Mouse (Mus musculus) heart, postnatal 0 days (tissue): ENCODE results near the gene Cldn16. TPM values are rescaled to one million over a fixed set of nuclear protein-coding genes. Genes with fewer than 3 reads are reported as not detected.
A peak's percentile ranks its signal among the peaks of the same experiment; 100 is the strongest.
"Not testable (repeated sequence)": the region's sequence is repeated elsewhere in the genome, so short reads cannot be mapped to it uniquely, and the experiment has no call there.

ENCODE experiments used
- ATAC-seq: fragments of 200-750 bp; cut with Nextera tagmentation; 2 replicates; pipeline ENCODE4 v1.8.0; 2017; ENCODE audit warnings: low read depth, moderate number of reproducible peaks, moderate library complexity; ENCODE audit not compliant: insufficient read depth
- DNase-seq: peaks from one replicate; pipeline ENCODE4 v3.0.0-alpha.2; 2016; ENCODE audit warnings: low spot score
- H3K27ac ChIP-seq: fragments of 300-500 bp; sonication (generic); 2 replicates; pipeline ENCODE4 v1.5.1; 2014; ENCODE audit warnings: low read depth, mild to moderate bottlenecking
- H3K27me3 ChIP-seq: fragments of 300-500 bp; sonication (generic); 2 replicates; pipeline ENCODE4 v1.6.1; 2014; ENCODE audit warnings: low read length, mixed read lengths; ENCODE audit not compliant: control insufficient read depth, insufficient read depth
- H3K36me3 ChIP-seq: fragments of 300-500 bp; sonication (generic); replicated peaks from 2 replicates; pipeline ENCODE4 v1.6.1; 2014; ENCODE audit warnings: low read length, mixed read lengths; ENCODE audit not compliant: control insufficient read depth, insufficient read depth
- H3K4me1 ChIP-seq: fragments of 300-500 bp; sonication (generic); 2 replicates; pipeline ENCODE4 v1.6.1; 2014; ENCODE audit warnings: antibody characterized with exemption; ENCODE audit not compliant: control insufficient read depth, insufficient read depth
- H3K4me2 ChIP-seq: fragments of 300-500 bp; sonication (generic); 2 replicates; pipeline ENCODE4 v1.6.1; 2014; ENCODE audit warnings: low read depth, mild to moderate bottlenecking, low read length, moderate library complexity
- H3K4me3 ChIP-seq: fragments of 300-500 bp; sonication (generic); 2 replicates; pipeline ENCODE4 v1.5.1; 2014; ENCODE audit warnings: low read depth, low read length
- H3K9ac ChIP-seq: fragments of 300-500 bp; sonication (generic); replicated peaks from 2 replicates; pipeline ENCODE4 v1.6.1; 2014; ENCODE audit warnings: low read depth, low read length, mixed read lengths
- H3K9me3 ChIP-seq: fragments of 300-500 bp; sonication (generic); replicated peaks from 2 replicates; pipeline ENCODE4 v1.6.1; 2016; ENCODE audit warnings: low read length; ENCODE audit not compliant: control insufficient read depth
- CTCF ChIP-seq: IDR thresholded peaks from 2 replicates; pipeline ENCODE4 v1.5.1; 2016; ENCODE audit warnings: antibody characterized with exemption, control low read depth, low read depth
- EP300 ChIP-seq: IDR thresholded peaks from 2 replicates; pipeline ENCODE4 v1.6.1; 2016; ENCODE audit warnings: antibody characterized with exemption, low read depth
- WGBS: fragments of 180-500 bp; shearing (Covaris S2); extraction: QIAGEN DNeasy Blood & Tissue Kit; methylation state at CpG from one replicate; pipeline ENCODE4 v1.1.7; 2014; 5-methylcytosine and 5-hydroxymethylcytosine counted together
- polyA plus RNA-seq: library from polyadenylated mRNA; unstranded; fragments of >200 nt; fragmentation: Nextera tagmentation; extraction: Ambion mirVana; gene quantifications from 2 replicates; pipeline ENCODE4 v1.2.1, GENCODE M21; 2015
- total RNA-seq: library from RNA; depleted of rRNA; stranded (reverse); fragments of >200 nt; gene quantifications from 2 replicates; pipeline ENCODE4 v1.2.3, GENCODE M21; 2014; ENCODE audit warnings: low replicate concordance

The Cldn16 gene
- total and polyA plus RNA-seq, 2 experiments from 2014 or later: not detected

DNA sequence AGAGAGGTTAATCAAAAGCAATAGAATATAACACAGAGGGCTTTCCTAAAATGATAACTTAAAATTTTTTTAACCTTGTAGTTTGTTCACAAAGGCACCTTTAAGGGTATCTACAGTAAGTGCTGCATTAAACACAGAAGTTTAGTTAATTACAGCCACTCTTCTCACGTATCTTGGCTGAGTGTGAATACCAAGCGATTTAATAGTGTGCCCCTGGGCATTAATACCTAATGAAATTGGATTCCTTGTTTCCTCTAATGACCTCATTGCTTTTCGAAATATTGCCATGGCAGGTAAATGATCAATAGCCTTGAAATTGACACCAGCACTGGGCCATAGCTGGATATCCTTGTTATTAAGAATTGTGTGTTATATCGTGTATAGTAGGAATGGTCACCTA is 8.3 kb downstream of the Cldn16 start:
- H3K27ac ChIP-seq: no peak overlapping the region
- no peaks in the 10 kb centered on the region for H3K27me3 ChIP-seq
- no peak for ATAC-seq
- no peaks in the 10 kb centered on the region for H3K4me1 ChIP-seq
- H3K9me3 ChIP-seq: no peaks in the 10 kb centered on the region
- H3K9ac ChIP-seq: no peak overlapping the region
- 84% methylated on average over 4 of the region's 4 CpGs for WGBS
- no peak overlapping the region for H3K4me2 ChIP-seq
- TF ChIP-seq CTCF (no peak), EP300 (no peak)
- H3K36me3 ChIP-seq: no peaks in the 10 kb centered on the region
- DNase-seq: no peak
- H3K4me3 ChIP-seq: no peak overlapping the region

DNA sequence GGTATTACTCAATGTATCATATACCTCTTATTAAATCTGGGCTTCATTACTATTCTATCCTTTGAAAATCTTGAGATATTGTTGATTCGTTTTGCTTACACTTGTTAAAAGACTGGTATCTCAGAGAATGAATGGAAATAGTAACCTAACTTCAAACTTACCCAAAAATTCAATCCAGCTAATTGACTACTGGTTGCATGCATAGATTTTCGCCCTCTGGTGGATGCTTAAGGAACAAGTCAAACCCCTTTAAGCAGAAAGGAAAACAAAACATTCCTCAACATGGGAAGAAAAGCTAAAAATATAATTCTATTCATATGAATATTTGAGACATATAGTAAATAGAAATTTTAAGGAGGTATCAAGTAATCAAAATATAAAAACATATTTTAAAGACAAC is 32.8 kb downstream of the Cldn16 start:
- H3K4me3 ChIP-seq: no peak overlapping the region
- H3K4me2 ChIP-seq: no peak overlapping the region
- H3K9me3 ChIP-seq: no peaks in the 10 kb centered on the region
- WGBS: 3% methylated on average over 2 of the region's 2 CpGs
- H3K9ac ChIP-seq: no peak overlapping the region
- H3K27me3 ChIP-seq: no peaks in the 10 kb centered on the region
- no peaks in the 10 kb centered on the region for H3K4me1 ChIP-seq
- H3K27ac ChIP-seq: no peak overlapping the region
- DNase-seq (peak; percentile 10), ATAC-seq (no peak)
- H3K36me3 ChIP-seq: no peaks in the 10 kb centered on the region
- TF ChIP-seq EP300 (no peak), CTCF (peak; percentile 60)

DNA sequence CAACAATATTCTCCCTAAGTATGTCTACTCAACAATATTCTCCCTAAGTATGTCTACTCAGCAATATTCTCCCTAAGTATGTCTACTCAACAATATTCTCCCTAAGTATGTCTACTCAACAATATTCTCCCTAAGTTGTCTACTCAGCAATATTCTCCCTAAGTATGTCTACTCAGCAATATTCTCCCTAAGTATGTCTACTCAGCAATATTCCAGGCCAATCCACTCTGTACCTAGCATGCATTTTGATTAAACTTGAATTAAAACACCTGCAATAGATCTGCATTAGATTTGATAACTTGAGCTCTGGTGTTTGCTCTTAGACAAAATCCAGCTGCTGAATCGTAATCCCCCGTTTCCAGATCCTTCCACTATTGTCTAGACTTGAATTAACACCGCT is 36.8 kb downstream of the Cldn16 start:
- not testable (repeated sequence) for H3K27me3 ChIP-seq, DNase-seq, H3K4me3 ChIP-seq, H3K36me3 ChIP-seq, H3K9ac ChIP-seq, H3K27ac ChIP-seq, H3K4me2 ChIP-seq, H3K4me1 ChIP-seq, ATAC-seq, H3K9me3 ChIP-seq
- 90% methylated on average over 3 of the region's 3 CpGs for WGBS

DNA sequence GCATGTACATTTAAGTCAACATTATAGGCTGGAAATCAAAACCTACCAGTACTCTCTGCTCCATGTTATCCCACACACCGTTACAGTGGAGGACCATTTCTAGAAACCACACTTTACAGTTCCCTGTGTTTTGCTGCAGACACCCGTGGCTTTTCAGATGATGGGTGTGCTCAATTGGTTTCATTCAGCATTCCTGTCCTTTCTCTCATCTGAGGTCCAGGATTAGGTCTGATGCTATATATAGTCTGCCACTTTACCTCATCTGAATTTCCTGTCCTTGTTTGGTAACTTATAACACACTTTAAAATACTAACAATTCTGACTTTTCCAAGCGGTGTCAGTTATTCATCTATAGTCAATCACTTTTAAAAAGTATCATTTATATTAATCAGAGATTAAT is 37.8 kb downstream of the Cldn16 start:
- 42% methylated on average over 3 of the region's 3 CpGs for WGBS
- H3K4me2 ChIP-seq: no peak overlapping the region
- TF ChIP-seq CTCF: no peak
- no peak for TF ChIP-seq EP300

DNA sequence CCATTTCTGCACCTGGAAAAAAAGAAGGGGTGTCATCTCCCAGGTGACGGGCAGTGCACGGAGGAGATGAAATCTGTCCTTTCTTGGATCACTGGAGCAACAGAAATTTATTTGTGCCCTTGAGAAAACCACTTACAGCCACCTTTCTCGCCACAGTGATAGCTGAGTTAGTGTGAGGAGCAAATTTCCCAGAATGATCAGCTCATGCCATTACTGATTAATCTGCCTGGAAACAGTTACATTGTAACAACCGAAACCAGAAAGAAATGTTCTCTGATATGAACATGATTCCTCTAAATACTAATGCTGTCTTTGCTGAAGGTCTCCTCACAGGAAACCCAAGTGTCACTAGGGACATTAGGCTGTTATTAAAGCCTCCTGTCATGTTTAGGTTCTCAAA is 42.0 kb downstream of the Cldn16 start:
- TF ChIP-seq EP300 (no peak), CTCF (no peak)

More for the DNA sequence above, 37.8 kb downstream of the Cldn16 start:
- DNase-seq (peak; percentile 37), ATAC-seq (peak; percentile 60; the same call in 1 of the 2 replicates)
- Histone ChIP-seq H3K4me3 (no peak overlapping the region), H3K9me3 (no peaks in the 10 kb centered on the region), H3K36me3 (no peaks in the 10 kb centered on the region), H3K4me1 (no peaks in the 10 kb centered on the region), H3K9ac (no peak overlapping the region), H3K27ac (no peak overlapping the region), H3K27me3 (no peaks in the 10 kb centered on the region)

DNA sequence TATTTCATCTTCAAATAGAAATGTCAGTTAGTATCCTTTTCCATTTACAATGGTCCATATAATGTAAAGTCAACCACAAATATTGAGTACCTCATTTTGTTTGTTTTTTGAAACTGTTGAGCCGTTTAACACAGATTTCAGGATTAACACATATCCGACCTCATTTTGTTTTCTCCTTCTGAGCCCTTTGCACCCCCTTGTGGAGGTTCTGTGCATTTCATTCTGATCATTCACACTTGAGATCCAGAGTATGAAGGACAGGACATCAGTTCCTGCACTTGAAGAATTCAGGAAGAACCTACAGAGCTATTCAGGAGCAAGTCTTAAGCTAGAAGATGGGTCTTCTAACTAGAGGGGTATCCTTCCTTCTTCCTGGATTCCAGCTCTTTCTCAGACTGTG is 56.7 kb downstream of the Cldn16 start:
- no peaks in the 10 kb centered on the region for H3K4me1 ChIP-seq
- H3K4me3 ChIP-seq: no peak overlapping the region
- 35% methylated on average over 2 of the region's 2 CpGs for WGBS
- DNase-seq (no peak), ATAC-seq (no peak)
- TF ChIP-seq EP300: no peak
- peak; percentile 58 for TF ChIP-seq CTCF
- H3K4me2 ChIP-seq: no peak overlapping the region
- no peaks in the 10 kb centered on the region for H3K36me3 ChIP-seq
- H3K9ac ChIP-seq: no peak overlapping the region
- no peaks in the 10 kb centered on the region for H3K27me3 ChIP-seq
- no peaks in the 10 kb centered on the region for H3K9me3 ChIP-seq
- H3K27ac ChIP-seq: no peak overlapping the region

More for the DNA sequence above, 42.0 kb downstream of the Cldn16 start:
- no peaks in the 10 kb centered on the region for H3K4me1 ChIP-seq
- no peak overlapping the region for H3K4me3 ChIP-seq
- DNase-seq: no peak
- H3K27me3 ChIP-seq: no peaks in the 10 kb centered on the region
- 80% methylated on average over 4 of the region's 4 CpGs for WGBS
- no peak overlapping the region for H3K27ac ChIP-seq
- no peak for ATAC-seq
- H3K9ac ChIP-seq: no peak overlapping the region
- H3K36me3 ChIP-seq: no peaks in the 10 kb centered on the region
- no peak overlapping the region for H3K4me2 ChIP-seq
- H3K9me3 ChIP-seq: no peaks in the 10 kb centered on the region
